Mouse (Mus musculus): ENCODE measurements at regions not wholly inside any gene's neighbourhood (a gene's known extent, or its start where the extent isn't known, plus 50 kb on each side); places are given as distances from the start of the nearest gene placed in this dataset.

DNA sequence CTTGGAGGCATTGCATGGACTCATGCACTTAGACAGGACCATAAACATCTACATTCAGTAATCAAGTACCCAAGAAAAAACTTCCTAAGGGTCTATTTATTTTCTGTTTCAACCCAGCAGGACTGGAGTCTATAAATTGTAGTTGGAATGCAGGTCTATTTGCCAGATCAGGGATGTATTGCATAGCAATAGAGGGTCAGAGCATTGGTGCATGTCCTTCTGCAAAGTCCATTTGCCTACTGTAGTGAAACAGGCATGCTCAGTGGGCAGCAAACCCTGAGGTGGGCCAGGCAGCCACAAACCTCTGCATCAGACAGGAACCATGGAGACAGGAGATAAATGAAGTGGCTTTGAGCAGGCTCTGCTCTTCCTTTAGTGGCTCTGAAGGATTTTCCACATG, 386.5 kb upstream of the Tenm4 start:
- Histone ChIP-seq H3K4me3 (ENCODE audit: insufficient read depth, low read depth, low read length) (no peak overlapping the region), H3K27ac (ENCODE audit: insufficient read depth, low read depth, low read length) (no peak overlapping the region), H3K4me1 (ENCODE audit: control insufficient read depth, insufficient read depth, low read length) (no peaks in the 10 kb centered on the region)
- TF ChIP-seq POLR2A (IDR thresholded peaks at IDR 0.05; ENCODE audit: insufficient read depth, low read depth, low read length) (no peak), CTCF (IDR thresholded peaks at IDR 0.05; ENCODE audit: insufficient read depth, low read depth, low read length) (no peak)

DNA sequence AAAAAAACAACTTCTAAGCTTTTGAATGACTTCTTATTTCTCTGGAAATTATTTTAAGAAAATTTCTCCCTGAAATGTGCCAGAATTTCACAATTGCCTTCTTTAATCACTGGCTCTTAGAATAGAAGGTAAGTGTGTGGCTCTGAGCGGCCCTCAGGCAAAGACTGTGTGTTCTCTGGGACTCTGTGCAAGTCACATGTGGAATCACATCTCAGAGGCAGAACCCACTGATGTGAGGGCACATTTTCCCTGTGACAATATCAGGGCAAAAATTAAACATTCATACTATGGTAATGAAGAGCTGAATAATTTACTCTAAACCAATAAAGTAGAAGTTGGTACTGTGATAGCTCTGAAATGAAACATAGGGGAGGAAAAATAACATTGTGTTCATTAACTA, 383.5 kb upstream of the Tenm4 start:
- 88% methylated on average over 1 of the region's 1 CpGs for WGBS
- Histone ChIP-seq H3K4me3 (ENCODE audit: insufficient read depth, low read depth, low read length) (no peak overlapping the region), H3K27ac (ENCODE audit: insufficient read depth, low read depth, low read length) (no peak overlapping the region), H3K4me1 (ENCODE audit: control insufficient read depth, insufficient read depth, low read length) (no peaks in the 10 kb centered on the region)
- TF ChIP-seq CTCF (IDR thresholded peaks at IDR 0.05; ENCODE audit: insufficient read depth, low read depth, low read length) (no peak), POLR2A (IDR thresholded peaks at IDR 0.05; ENCODE audit: insufficient read depth, low read depth, low read length) (no peak)

DNA sequence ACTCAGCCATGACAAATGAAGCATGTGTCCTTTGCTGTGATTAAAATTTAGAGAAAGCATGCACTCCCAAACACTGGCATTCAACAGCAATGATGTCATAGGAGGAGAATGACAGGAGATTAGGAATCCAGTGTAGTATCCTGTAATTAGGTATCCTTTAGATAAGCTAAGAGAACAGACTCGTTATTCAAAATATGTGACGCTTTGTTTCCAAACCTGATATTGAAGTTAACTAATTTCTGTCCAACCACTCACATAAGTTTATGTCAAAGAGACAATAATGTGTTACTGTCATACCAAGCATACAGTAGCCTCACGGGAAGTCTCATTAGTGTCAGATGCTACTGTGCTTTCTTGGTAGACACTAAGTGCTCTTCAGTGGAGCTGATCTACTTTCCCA, 383.1 kb upstream of the Tenm4 start:
- H3K4me1 ChIP-seq (ENCODE audit: control insufficient read depth, insufficient read depth, low read length), result no peaks in the 10 kb centered on the region
- no peak overlapping the region for H3K27ac ChIP-seq (ENCODE audit: insufficient read depth, low read depth, low read length)
- TF ChIP-seq CTCF (IDR thresholded peaks at IDR 0.05; ENCODE audit: insufficient read depth, low read depth, low read length), result no peak
- 60% methylated on average over 3 of the region's 3 CpGs for WGBS
- H3K4me3 ChIP-seq (ENCODE audit: insufficient read depth, low read depth, low read length), result no peak overlapping the region

DNA sequence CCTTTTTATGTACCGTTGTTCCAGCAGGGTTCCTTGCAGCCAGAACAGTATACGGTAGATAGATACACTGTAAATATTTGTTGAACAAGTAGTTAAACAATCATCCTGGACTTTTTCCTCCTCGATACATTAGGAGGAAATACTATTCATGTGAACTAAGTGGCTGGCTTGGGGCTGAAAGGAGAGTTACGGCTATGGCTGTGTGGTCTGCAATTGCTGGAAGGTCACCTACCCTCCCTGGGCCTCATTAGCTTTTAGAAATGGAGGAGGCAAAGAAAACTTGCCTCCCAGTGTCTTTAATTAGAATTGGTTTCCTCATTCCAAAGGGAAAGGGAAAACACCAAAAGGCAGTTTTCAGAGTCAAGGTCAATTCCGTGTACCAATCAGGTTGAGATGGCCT, 381.6 kb upstream of the Tenm4 start:
- TF ChIP-seq CTCF (IDR thresholded peaks at IDR 0.05; ENCODE audit: insufficient read depth, low read depth, low read length) (no peak), POLR2A (IDR thresholded peaks at IDR 0.05; ENCODE audit: insufficient read depth, low read depth, low read length) (no peak)
- Histone ChIP-seq H3K4me1 (ENCODE audit: control insufficient read depth, insufficient read depth, low read length) (no peaks in the 10 kb centered on the region), H3K4me3 (ENCODE audit: insufficient read depth, low read depth, low read length) (no peak overlapping the region), H3K27ac (ENCODE audit: insufficient read depth, low read depth, low read length) (no peak overlapping the region)
- WGBS, result 91% methylated on average over 5 of the region's 5 CpGs

DNA sequence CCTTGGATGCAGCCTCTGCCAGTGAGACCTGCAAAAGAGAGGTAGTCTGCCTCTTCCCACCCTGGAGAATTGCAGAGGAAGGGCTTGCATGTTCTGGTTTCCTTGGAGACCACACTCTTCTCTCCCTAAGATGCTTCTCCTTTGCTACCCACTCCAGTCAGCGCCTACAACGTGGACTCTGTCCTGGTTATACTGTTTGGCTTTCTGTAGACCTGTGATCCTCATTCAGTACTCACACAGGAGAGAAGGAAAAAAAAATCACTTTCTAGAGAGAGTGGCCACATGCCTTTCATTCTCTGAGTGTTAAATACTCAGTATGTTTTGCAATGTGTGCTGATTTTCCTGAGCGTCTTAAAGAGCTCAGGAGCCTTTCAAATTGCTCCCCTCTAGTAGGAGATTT, 372.0 kb upstream of the Tenm4 start:
- H3K27ac ChIP-seq (ENCODE audit: insufficient read depth, low read depth, low read length), result no peak overlapping the region
- H3K4me3 ChIP-seq (ENCODE audit: insufficient read depth, low read depth, low read length), result no peak overlapping the region
- WGBS, result 57% methylated on average over 3 of the region's 3 CpGs
- no peaks in the 10 kb centered on the region for H3K4me1 ChIP-seq (ENCODE audit: control insufficient read depth, insufficient read depth, low read length)
- no peak for TF ChIP-seq POLR2A (IDR thresholded peaks at IDR 0.05; ENCODE audit: insufficient read depth, low read depth, low read length)
- no peak for TF ChIP-seq CTCF (IDR thresholded peaks at IDR 0.05; ENCODE audit: insufficient read depth, low read depth, low read length)

DNA sequence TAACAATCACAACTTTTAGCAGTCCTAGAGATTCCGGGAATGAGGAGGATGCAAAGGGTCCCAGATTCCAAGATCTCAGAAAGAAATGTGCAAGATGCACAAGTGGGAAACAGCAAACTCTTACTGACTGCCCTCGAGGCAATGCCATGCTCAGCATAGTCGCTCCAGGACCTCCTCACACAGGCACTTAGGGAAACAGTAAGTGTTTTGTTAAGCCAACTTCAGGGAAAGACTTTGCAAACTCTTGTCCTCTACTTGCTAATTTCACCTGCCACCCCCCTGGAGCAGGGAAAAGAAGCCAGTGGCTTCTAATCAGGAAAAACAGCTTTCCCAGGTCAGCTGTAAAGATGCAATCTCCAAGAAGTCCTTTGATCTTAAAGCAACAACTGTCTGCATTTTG, 361.4 kb upstream of the Tenm4 start:
- no peak overlapping the region for H3K4me3 ChIP-seq (ENCODE audit: insufficient read depth, low read depth, low read length)
- H3K27ac ChIP-seq (ENCODE audit: insufficient read depth, low read depth, low read length), result no peak overlapping the region
- WGBS, result 51% methylated on average over 3 of the region's 3 CpGs
- H3K4me1 ChIP-seq (ENCODE audit: control insufficient read depth, insufficient read depth, low read length), result no peaks in the 10 kb centered on the region
- no peak for TF ChIP-seq CTCF (IDR thresholded peaks at IDR 0.05; ENCODE audit: insufficient read depth, low read depth, low read length)
- TF ChIP-seq POLR2A (IDR thresholded peaks at IDR 0.05; ENCODE audit: insufficient read depth, low read depth, low read length), result no peak

DNA sequence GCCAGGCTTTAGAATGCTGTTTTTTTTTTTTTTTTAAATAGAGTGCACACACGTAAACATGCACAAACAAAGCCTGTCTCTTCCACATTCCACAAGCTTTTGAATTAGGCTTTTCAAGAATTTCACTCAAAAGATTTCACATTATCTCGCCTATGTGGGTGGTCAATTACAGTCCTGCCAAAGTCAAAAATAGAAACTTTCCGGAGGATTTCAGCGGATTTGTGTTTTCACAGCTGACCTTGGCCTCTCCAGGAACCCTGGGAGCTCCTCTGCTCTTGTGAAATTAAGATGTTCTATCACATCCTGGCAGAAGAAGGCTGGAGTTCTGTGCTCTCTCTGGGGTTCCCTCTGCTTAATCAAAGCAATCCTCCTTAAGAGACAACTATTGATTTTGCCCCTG, 360.9 kb upstream of the Tenm4 start:
- TF ChIP-seq POLR2A (IDR thresholded peaks at IDR 0.05; ENCODE audit: insufficient read depth, low read depth, low read length) (no peak), CTCF (IDR thresholded peaks at IDR 0.05; ENCODE audit: insufficient read depth, low read depth, low read length) (no peak)
- WGBS, result 21% methylated on average over 4 of the region's 4 CpGs
- no peaks in the 10 kb centered on the region for H3K4me1 ChIP-seq (ENCODE audit: control insufficient read depth, insufficient read depth, low read length)
- H3K27ac ChIP-seq (ENCODE audit: insufficient read depth, low read depth, low read length), result no peak overlapping the region
- no peak overlapping the region for H3K4me3 ChIP-seq (ENCODE audit: insufficient read depth, low read depth, low read length)

GRCm38 (mm10) chr7:95814865-95815264, 356.2 kb upstream of the Tenm4 start:
- no peak overlapping the region for H3K27ac ChIP-seq (ENCODE audit: insufficient read depth, low read depth, low read length)
- TF ChIP-seq POLR2A (IDR thresholded peaks at IDR 0.05; ENCODE audit: insufficient read depth, low read depth, low read length), result no peak
- no peak for TF ChIP-seq CTCF (IDR thresholded peaks at IDR 0.05; ENCODE audit: insufficient read depth, low read depth, low read length)
- 59% methylated on average over 2 of the region's 2 CpGs for WGBS
- no peaks in the 10 kb centered on the region for H3K4me1 ChIP-seq (ENCODE audit: control insufficient read depth, insufficient read depth, low read length)
- no peak overlapping the region for H3K4me3 ChIP-seq (ENCODE audit: insufficient read depth, low read depth, low read length)

GRCm38 (mm10) chr7:95823539-95823938, 347.5 kb upstream of the Tenm4 start:
- H3K4me3 ChIP-seq (ENCODE audit: insufficient read depth, low read depth, low read length), result no peak overlapping the region
- TF ChIP-seq POLR2A (IDR thresholded peaks at IDR 0.05; ENCODE audit: insufficient read depth, low read depth, low read length) (no peak), CTCF (IDR thresholded peaks at IDR 0.05; ENCODE audit: insufficient read depth, low read depth, low read length) (no peak)
- H3K4me1 ChIP-seq (ENCODE audit: control insufficient read depth, insufficient read depth, low read length), result no peaks in the 10 kb centered on the region
- 71% methylated on average over 4 of the region's 4 CpGs for WGBS
- H3K27ac ChIP-seq (ENCODE audit: insufficient read depth, low read depth, low read length), result no peak overlapping the region

DNA sequence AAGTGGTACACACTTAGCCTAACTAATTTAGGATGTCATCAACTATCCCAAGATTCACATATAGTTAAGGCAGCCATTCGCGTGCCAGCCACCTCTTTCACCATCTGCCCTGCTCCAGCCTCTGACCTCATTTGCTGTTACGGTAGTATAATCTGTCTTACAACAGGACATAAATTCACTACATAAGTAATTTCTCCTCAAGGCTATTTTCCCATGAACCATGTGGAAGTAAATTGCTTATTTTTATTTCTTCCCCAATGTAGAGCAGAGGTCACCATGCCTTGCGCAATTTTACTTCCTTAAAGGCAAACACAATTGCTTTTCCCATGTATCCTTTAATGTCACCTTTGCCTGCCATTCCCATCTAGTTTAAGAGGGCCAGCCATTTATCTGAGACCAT, 341.2 kb upstream of the Tenm4 start:
- Histone ChIP-seq H3K4me3 (ENCODE audit: insufficient read depth, low read depth, low read length) (no peak overlapping the region), H3K4me1 (ENCODE audit: control insufficient read depth, insufficient read depth, low read length) (no peaks in the 10 kb centered on the region), H3K27ac (ENCODE audit: insufficient read depth, low read depth, low read length) (no peak overlapping the region)
- TF ChIP-seq CTCF (IDR thresholded peaks at IDR 0.05; ENCODE audit: insufficient read depth, low read depth, low read length) (no peak), POLR2A (IDR thresholded peaks at IDR 0.05; ENCODE audit: insufficient read depth, low read depth, low read length) (no peak)
- 95% methylated on average over 4 of the region's 4 CpGs for WGBS

All from olfactory bulb, adult 2 months (tissue).